Mouse (Mus musculus): ENCODE measurements around the gene Osbpl5. TPM values are rescaled to one million over a fixed set of nuclear protein-coding genes. Genes with fewer than 3 reads are reported as not detected.
A peak's percentile ranks its signal among the peaks of the same experiment; 100 is the strongest.

The Osbpl5 gene
- polyA plus RNA-seq (2015; fragmentation: Nextera tagmentation; extraction: Ambion mirVana) = 27.6 and 31.4 TPM in 2 replicates

- Histone ChIP-seq H3K27me3 (peaks cover 47% of the 10 kb centered on the region), H3K4me2 (peak within 1 kb of the TSS; percentile 72), H3K27ac (no peak within 1 kb of the TSS), H3K4me1 (replicated peaks) (peaks cover 13% of the 10 kb centered on the region), H3K9ac (peak within 1 kb of the TSS; percentile 55; the same call in 1 of the 2 replicates), H3K36me3 (no peaks in the 10 kb centered on the region), H3K9me3 (no peaks in the 10 kb centered on the region), H3K4me3 (peak within 1 kb of the TSS; percentile 39)
- peak; percentile 56; the same call in 1 of the 2 replicates for ATAC-seq (ENCODE audit: low FRiP score)
- WGBS = 33% methylated on average over 22 of the region's 22 CpGs
Observed at GRCm38 (mm10) chr7:143756125-143757026, at the start of gene Osbpl5. Gene Osbpl5, minus strand, starts transcription at chr7:143756985.

GRCm38 (mm10) chr7:143805199-143805624, 48.4 kb upstream of the Osbpl5 start:
- 66% methylated on average over 5 of the region's 5 CpGs for WGBS
- H3K27me3 ChIP-seq = no peaks in the 10 kb centered on the region
- no peak overlapping the region for H3K4me3 ChIP-seq
- H3K9ac ChIP-seq = no peak overlapping the region
- no peaks in the 10 kb centered on the region for H3K4me1 ChIP-seq (replicated peaks)
- H3K9me3 ChIP-seq = no peaks in the 10 kb centered on the region
- peaks cover 90% of the 10 kb centered on the region for H3K36me3 ChIP-seq
- ATAC-seq (ENCODE audit: low FRiP score) = no peak
- no peak overlapping the region for H3K4me2 ChIP-seq
- H3K27ac ChIP-seq = no peak overlapping the region

DNA sequence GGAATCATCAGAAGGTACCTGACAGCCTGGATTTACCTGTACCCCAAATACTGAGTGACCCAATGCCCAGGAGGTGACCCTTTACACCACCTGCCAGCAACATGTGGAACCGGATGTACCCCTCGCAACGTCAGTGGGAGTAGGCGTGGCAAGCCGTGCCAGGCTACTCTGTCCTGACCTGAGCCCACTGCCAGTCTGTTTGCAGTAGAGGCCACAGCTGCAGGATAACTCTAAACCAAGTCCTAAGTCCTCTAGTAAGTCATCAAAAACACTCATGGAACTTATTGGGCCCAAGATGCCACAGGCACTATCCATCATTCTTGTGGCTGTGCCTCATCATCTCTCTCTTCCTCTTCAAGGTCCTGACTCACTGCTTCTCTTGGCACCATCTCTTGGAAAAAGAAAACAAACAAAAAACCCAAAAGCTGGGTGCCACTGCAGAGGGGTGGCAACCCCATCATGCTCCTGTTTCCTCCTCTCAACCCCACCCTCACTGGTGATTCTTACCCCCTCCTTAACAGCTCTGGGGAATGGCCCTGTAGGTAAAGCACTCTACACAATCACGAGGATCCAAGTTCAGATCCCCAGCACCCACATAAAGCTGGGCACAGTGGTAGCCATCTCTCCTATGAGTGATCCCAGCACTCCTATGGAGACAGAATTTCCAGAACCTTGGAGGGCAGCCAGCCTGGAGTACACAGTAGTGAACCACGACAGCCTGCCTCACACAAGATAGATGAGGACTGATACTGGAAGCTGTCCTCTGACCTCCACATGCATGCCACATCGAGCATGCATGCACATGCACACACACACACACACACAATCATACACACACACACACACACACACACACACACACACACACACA, 44.6 kb upstream of the Osbpl5 start:
- Histone ChIP-seq H3K4me1 (replicated peaks) (no peaks in the 10 kb centered on the region), H3K9ac (no peak overlapping the region), H3K27ac (no peak overlapping the region), H3K4me3 (no peak overlapping the region), H3K27me3 (no peaks in the 10 kb centered on the region), H3K4me2 (no peak overlapping the region), H3K36me3 (peaks cover 95% of the 10 kb centered on the region), H3K9me3 (no peaks in the 10 kb centered on the region)
- no peak for ATAC-seq (ENCODE audit: low FRiP score)
- 93% methylated on average over 8 of the region's 8 CpGs for WGBS

GRCm38 (mm10) chr7:143800770-143801169, 44.0 kb upstream of the Osbpl5 start:
- H3K4me3 ChIP-seq = no peak overlapping the region
- H3K9me3 ChIP-seq = no peaks in the 10 kb centered on the region
- ATAC-seq (ENCODE audit: low FRiP score) = no peak
- no peaks in the 10 kb centered on the region for H3K27me3 ChIP-seq
- WGBS = 97% methylated on average over 1 of the region's 1 CpGs
- no peaks in the 10 kb centered on the region for H3K4me1 ChIP-seq (replicated peaks)
- H3K27ac ChIP-seq = no peak overlapping the region
- peaks cover 95% of the 10 kb centered on the region for H3K36me3 ChIP-seq
- no peak overlapping the region for H3K4me2 ChIP-seq
- no peak overlapping the region for H3K9ac ChIP-seq

- Histone ChIP-seq H3K4me1 (replicated peaks) (no peaks in the 10 kb centered on the region), H3K27ac (no peak overlapping the region), H3K4me2 (no peak overlapping the region), H3K27me3 (no peaks in the 10 kb centered on the region), H3K36me3 (peaks cover 86% of the 10 kb centered on the region), H3K9ac (no peak overlapping the region), H3K4me3 (no peak overlapping the region), H3K9me3 (no peaks in the 10 kb centered on the region)
- no peak for ATAC-seq (ENCODE audit: low FRiP score)
- 89% methylated on average over 4 of the region's 4 CpGs for WGBS
Observed at GRCm38 (mm10) chr7:143798783-143799182, 42.0 kb upstream of the Osbpl5 start.

GRCm38 (mm10) chr7:143793121-143793520, 36.3 kb upstream of the Osbpl5 start:
- Histone ChIP-seq H3K9ac (no peak overlapping the region), H3K27me3 (no peaks in the 10 kb centered on the region), H3K27ac (no peak overlapping the region), H3K4me1 (replicated peaks) (no peaks in the 10 kb centered on the region), H3K4me2 (no peak overlapping the region), H3K36me3 (peaks cover 30% of the 10 kb centered on the region), H3K4me3 (no peak overlapping the region), H3K9me3 (no peaks in the 10 kb centered on the region)
- WGBS = 65% methylated on average over 4 of the region's 4 CpGs
- no peak for ATAC-seq (ENCODE audit: low FRiP score)

DNA sequence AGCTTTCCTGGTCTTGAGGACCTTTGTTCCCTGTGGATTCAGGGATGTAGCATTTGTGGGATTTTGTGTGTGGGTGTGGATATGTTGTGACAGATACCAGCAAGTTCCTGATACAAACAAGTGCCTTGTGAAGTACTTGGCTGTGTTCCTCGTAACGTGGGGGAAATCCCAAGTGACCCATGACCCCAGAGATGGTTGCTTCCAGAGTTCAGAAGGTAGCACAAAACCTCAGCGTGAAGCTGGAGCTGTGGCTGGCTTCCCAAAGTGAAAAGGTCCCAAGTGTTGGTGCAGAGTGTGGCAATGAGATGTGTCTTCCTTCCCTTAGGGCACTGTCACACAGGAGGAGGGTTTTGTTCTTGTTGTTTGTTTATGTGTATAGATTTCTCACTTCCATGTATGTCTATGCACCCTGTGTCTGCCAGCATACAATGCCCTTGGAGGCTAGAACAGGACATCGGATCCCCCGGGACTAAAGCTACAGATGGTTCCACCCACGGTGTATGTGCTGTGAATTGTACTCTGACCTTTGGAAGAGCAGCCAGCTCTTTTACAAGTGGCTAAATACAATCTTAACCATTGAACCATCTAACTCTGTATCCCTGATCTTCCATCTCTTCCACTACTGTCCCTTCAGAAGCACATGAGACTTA, 35.7 kb upstream of the Osbpl5 start:
- 81% methylated on average over 6 of the region's 6 CpGs for WGBS
- Histone ChIP-seq H3K36me3 (peaks cover 24% of the 10 kb centered on the region), H3K9me3 (no peaks in the 10 kb centered on the region), H3K9ac (no peak overlapping the region), H3K4me1 (replicated peaks) (no peaks in the 10 kb centered on the region), H3K27me3 (no peaks in the 10 kb centered on the region), H3K27ac (no peak overlapping the region), H3K4me2 (no peak overlapping the region), H3K4me3 (no peak overlapping the region)
- ATAC-seq (ENCODE audit: low FRiP score) = no peak

DNA sequence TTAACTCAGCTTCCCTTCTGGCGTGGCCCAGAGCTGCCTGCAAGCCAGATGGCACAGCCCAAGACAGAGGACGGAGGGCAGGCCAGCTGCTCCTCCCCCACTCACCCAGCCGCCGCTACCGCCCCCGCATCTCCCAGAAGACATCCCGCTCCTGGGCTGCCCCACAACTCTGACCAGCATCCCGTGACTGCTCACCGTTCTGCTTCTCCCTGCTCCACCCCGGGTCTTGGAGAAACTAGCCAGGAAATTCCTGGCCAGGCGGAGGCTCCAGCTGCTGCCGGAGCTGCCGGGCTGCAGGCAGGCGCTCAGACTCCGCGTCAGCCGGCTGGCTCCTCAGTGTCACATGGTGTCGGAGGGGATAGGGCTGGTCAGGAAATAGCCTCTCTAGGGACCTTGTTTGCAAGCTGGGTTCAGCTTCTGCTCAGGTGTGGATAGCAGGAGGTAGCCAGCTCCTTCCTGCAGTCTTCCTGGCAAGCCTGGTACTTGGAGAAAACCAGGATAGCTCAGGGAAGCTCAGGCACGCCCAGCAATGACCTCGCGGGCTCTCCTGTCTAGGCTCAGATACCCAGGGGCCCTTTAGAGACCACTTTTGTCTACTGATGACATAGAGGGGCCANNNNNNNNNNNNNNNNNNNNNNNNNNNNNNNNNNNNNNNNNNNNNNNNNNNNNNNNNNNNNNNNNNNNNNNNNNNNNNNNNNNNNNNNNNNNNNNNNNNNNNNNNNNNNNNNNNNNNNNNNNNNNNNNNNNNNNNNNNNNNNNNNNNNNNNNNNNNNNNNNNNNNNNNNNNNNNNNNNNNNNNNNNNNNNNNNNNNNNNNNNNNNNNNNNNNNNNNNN, 27.4 kb upstream of the Osbpl5 start, which contains the start of gene Mrgpre:
Gene Mrgpre (minus strand): TSS at position 505 of the 834 bp plus-strand sequence.
- H3K9me3 ChIP-seq = no peaks in the 10 kb centered on the region
- WGBS = 1% methylated on average over 21 of the region's 21 CpGs
- peak within 1 kb of the TSS; percentile 47 for H3K4me3 ChIP-seq
- H3K4me2 ChIP-seq = peak within 1 kb of the TSS; percentile 63
- peak; percentile 91 for ATAC-seq (ENCODE audit: low FRiP score)
- H3K36me3 ChIP-seq = peaks cover 15% of the 10 kb centered on the region
- H3K27ac ChIP-seq = peak within 1 kb of the TSS; percentile 87
- H3K9ac ChIP-seq = peak within 1 kb of the TSS; percentile 78
- 0 out of 2 replicates have a peak, but pooled peaks cover 5% of the 10 kb centered on the region for H3K27me3 ChIP-seq
- H3K4me1 ChIP-seq (replicated peaks) = peaks cover 30% of the 10 kb centered on the region

GRCm38 (mm10) chr7:143783378-143783995, 26.7 kb upstream of the Osbpl5 start:
- Histone ChIP-seq H3K27me3 (0 out of 2 replicates have a peak, but pooled peaks cover 5% of the 10 kb centered on the region), H3K9ac (peak overlapping the region; percentile 78), H3K36me3 (peaks cover 15% of the 10 kb centered on the region), H3K4me1 (replicated peaks) (peaks cover 30% of the 10 kb centered on the region), H3K9me3 (no peaks in the 10 kb centered on the region), H3K27ac (peak overlapping the region; percentile 87), H3K4me3 (peak overlapping the region; percentile 47), H3K4me2 (peak overlapping the region; percentile 63)
- ATAC-seq (ENCODE audit: low FRiP score) = peak; percentile 76
- WGBS = 9% methylated on average over 6 of the region's 6 CpGs

DNA sequence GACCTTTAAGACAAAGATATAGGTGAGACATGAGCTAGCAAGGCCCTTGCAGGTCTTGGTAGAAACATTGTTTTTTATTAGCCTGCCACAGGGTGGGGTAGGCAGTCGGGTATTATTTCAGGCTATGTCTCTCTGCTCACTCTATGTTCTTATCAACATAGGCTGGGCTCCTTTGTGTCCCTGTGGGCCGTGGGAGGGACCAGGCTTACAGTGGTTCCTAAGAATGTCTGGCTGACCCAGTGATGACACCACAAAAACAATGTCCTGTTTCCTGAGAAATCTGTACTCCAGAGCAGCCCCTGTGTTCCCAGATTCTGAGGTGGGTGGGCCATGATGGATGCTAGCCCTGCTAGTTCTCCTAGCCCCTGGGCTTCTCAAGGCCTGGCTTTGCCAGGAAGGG, 20.6 kb upstream of the Osbpl5 start:
- Histone ChIP-seq H3K4me1 (replicated peaks) (0 out of 2 replicates have a peak, but pooled peaks cover under 1% of the 10 kb centered on the region), H3K27me3 (0 out of 2 replicates have a peak, but pooled peaks cover 5% of the 10 kb centered on the region), H3K9me3 (no peaks in the 10 kb centered on the region), H3K27ac (no peak overlapping the region), H3K4me3 (no peak overlapping the region), H3K4me2 (no peak overlapping the region), H3K9ac (no peak overlapping the region), H3K36me3 (peaks cover 15% of the 10 kb centered on the region)
- ATAC-seq (ENCODE audit: low FRiP score) = no peak
- WGBS = 79% methylated on average over 2 of the region's 2 CpGs

- H3K9ac ChIP-seq = no peak overlapping the region
- H3K4me2 ChIP-seq = no peak overlapping the region
- no peak for ATAC-seq (ENCODE audit: low FRiP score)
- no peaks in the 10 kb centered on the region for H3K4me1 ChIP-seq (replicated peaks)
- H3K4me3 ChIP-seq = no peak overlapping the region
- H3K27me3 ChIP-seq = 0 out of 2 replicates have a peak, but pooled peaks cover 5% of the 10 kb centered on the region
- WGBS = 34% methylated on average over 3 of the region's 3 CpGs
- no peaks in the 10 kb centered on the region for H3K9me3 ChIP-seq
- no peak overlapping the region for H3K27ac ChIP-seq
- peaks cover 11% of the 10 kb centered on the region for H3K36me3 ChIP-seq
Observed at GRCm38 (mm10) chr7:143776137-143776536, 19.4 kb upstream of the Osbpl5 start.

All from hindbrain, embryonic 13.5 days (tissue).